7 mouse cellular contexts compared by ENCODE assay signal in genomic region chr9:118507552-118507951, GRCm38 (mm10). TPM values are rescaled to one million over a fixed set of nuclear protein-coding genes. Genes with fewer than 3 reads are reported as not detected.
DNase-seq lines count a peak whose midpoint lies in the region; ATAC-seq and TF ChIP-seq lines count a peak whose summit lies in the region.

No protein-coding gene starts in this region.

- no peaks in the 10 kb centered on the region; the same call in 1 of the 2 replicates for H3K36me3 ChIP-seq in embryonic facial prominence, embryonic 10.5 days (replicated peaks)
- no peaks in the 10 kb centered on the region for H3K36me3 ChIP-seq in intestine, embryonic 16.5 days (ENCODE audit: control insufficient read depth, insufficient read depth, low read length)
- 0 out of 2 replicates have a peak, but pooled peaks cover 2% of the 10 kb centered on the region for H3K36me3 ChIP-seq in liver, postnatal 0 days (replicated peaks; ENCODE audit: insufficient read depth, low read length)

- TF ChIP-seq CTCF in liver, postnatal 0 days (IDR thresholded peaks at IDR 0.05; ENCODE audit: low read depth) = no peak

- 84% methylated on average over 6 of the region's 6 CpGs for WGBS in embryonic facial prominence, embryonic 10.5 days
- 76% methylated on average over 6 of the region's 6 CpGs for WGBS in intestine, embryonic 16.5 days
- WGBS in liver, postnatal 0 days (ENCODE audit: insufficient replicate concordance) = 75% methylated on average over 6 of the region's 6 CpGs

- peak; percentile 36 for DNase-seq in Muller cell, postnatal 12 days (ENCODE audit: inconsistent ontology term)
- no peak for DNase-seq in embryonic facial prominence, embryonic 10.5 days (ENCODE audit: low spot score)
- no peak for DNase-seq in liver, postnatal 0 days
- no peak for DNase-seq in right cerebral cortex, postnatal 10 days (ENCODE audit: low spot score in 2 of 2)
- DNase-seq in right cerebral cortex, postnatal 36 days (ENCODE audit: low spot score in 2 of 2) = no peak
- DNase-seq in adrenal gland, adult (ENCODE audit: inconsistent age in 2 of 2, low spot score in 1 of 2) = no peak

- H3K9ac ChIP-seq in intestine, embryonic 16.5 days (ENCODE audit: low read depth, low read length) = peak overlapping the region; percentile 93
- peak overlapping the region; percentile 94 for H3K9ac ChIP-seq in liver, postnatal 0 days (replicated peaks)

- H3K4me3 ChIP-seq in embryonic facial prominence, embryonic 10.5 days = peak overlapping the region; percentile 98
- peak overlapping the region; percentile 90 for H3K4me3 ChIP-seq in intestine, embryonic 16.5 days (ENCODE audit: low read length)
- H3K4me3 ChIP-seq in liver, postnatal 0 days (ENCODE audit: low read depth, low read length) = peak overlapping the region; percentile 92

- H3K9me3 ChIP-seq in embryonic facial prominence, embryonic 10.5 days = no peaks in the 10 kb centered on the region
- no peaks in the 10 kb centered on the region for H3K9me3 ChIP-seq in intestine, embryonic 16.5 days (ENCODE audit: control insufficient read depth, low read length)
- no peaks in the 10 kb centered on the region for H3K9me3 ChIP-seq in liver, postnatal 0 days (ENCODE audit: low read length)

- no peaks in the 10 kb centered on the region for H3K27me3 ChIP-seq in embryonic facial prominence, embryonic 10.5 days (replicated peaks; ENCODE audit: low read depth, poor library complexity, severe bottlenecking)
- H3K27me3 ChIP-seq in intestine, embryonic 16.5 days (replicated peaks; ENCODE audit: control insufficient read depth, insufficient read depth, low read length) = no peaks in the 10 kb centered on the region
- no peaks in the 10 kb centered on the region for H3K27me3 ChIP-seq in liver, postnatal 0 days (ENCODE audit: insufficient read depth, low read length)

- no peak for TF ChIP-seq EP300 in liver, postnatal 0 days (IDR thresholded peaks at IDR 0.05; ENCODE audit: low read depth)

- H3K4me2 ChIP-seq in intestine, embryonic 16.5 days (ENCODE audit: low read depth, low read length) = peak overlapping the region; percentile 84
- H3K4me2 ChIP-seq in liver, postnatal 0 days (ENCODE audit: low read depth, low read length) = peak overlapping the region; percentile 97

- H3K27ac ChIP-seq in embryonic facial prominence, embryonic 10.5 days (replicated peaks) = no peak overlapping the region
- H3K27ac ChIP-seq in intestine, embryonic 16.5 days (ENCODE audit: low read length) = peak overlapping the region; percentile 82
- H3K27ac ChIP-seq in liver, postnatal 0 days (ENCODE audit: low read depth) = peak overlapping the region; percentile 91; the same call in 1 of the 2 replicates

- H3K4me1 ChIP-seq in embryonic facial prominence, embryonic 10.5 days = peaks cover 42% of the 10 kb centered on the region
- peaks cover 41% of the 10 kb centered on the region for H3K4me1 ChIP-seq in intestine, embryonic 16.5 days (ENCODE audit: control insufficient read depth, insufficient read depth, low read length)
- peaks cover 35% of the 10 kb centered on the region for H3K4me1 ChIP-seq in liver, postnatal 0 days (ENCODE audit: insufficient read depth)

- ATAC-seq in intestine, embryonic 16.5 days = no peak
- ATAC-seq in liver, postnatal 0 days = no peak

RNA-seq across cellular contexts. Expression of gene Golga4, which starts 1.5 kb away (rescaled TPM):
- polyA plus RNA-seq in embryonic facial prominence, embryonic 10.5 days (2016; fragmentation: Nextera tagmentation; extraction: Ambion mirVana) = 41.6 and 43.1 TPM in 2 replicates
- polyA plus RNA-seq in intestine, embryonic 16.5 days (2015; fragmentation: Nextera tagmentation; extraction: Ambion mirVana) = 52.2 and 54.0 TPM in 2 replicates
- 12.5 and 13.9 TPM in 2 replicates for polyA plus RNA-seq in liver, postnatal 0 days (2015; fragmentation: Nextera tagmentation; extraction: Ambion mirVana)

RNA-seq across cellular contexts. Expression of gene Eomes, which starts 29.5 kb away (rescaled TPM):
- 0.24 and 0.36 TPM in 2 replicates for polyA plus RNA-seq in embryonic facial prominence, embryonic 10.5 days (2016; fragmentation: Nextera tagmentation; extraction: Ambion mirVana)
- 0.09 and 0.10 TPM in 2 replicates for polyA plus RNA-seq in intestine, embryonic 16.5 days (2015; fragmentation: Nextera tagmentation; extraction: Ambion mirVana)
- polyA plus RNA-seq in liver, postnatal 0 days (2015; fragmentation: Nextera tagmentation; extraction: Ambion mirVana) = not detected in 2 replicates
